Mouse (Mus musculus) splenic B cell, adult 2 months (primary cell): Measurements from ENCODE around the gene Slfn14.
A peak's percentile ranks its signal among the peaks of the same experiment; 100 is the strongest.
"Not testable (repeated sequence)": the region's sequence is repeated elsewhere in the genome, so short reads cannot be mapped to it uniquely, and the experiment has no call there.

Experiments used
- DNase-seq: peaks from one replicate; pipeline ENCODE4 v3.0.0-alpha.2; 2011; ENCODE audit warnings: low read depth, low spot score
- H3K27me3 ChIP-seq: 2 replicates; pipeline ENCODE4 v1.6.1; 2012; ENCODE audit warnings: mild to moderate bottlenecking, low read length, moderate library complexity, mixed read lengths; ENCODE audit not compliant: control insufficient read depth, poor library complexity, insufficient read depth, severe bottlenecking
- H3K36me3 ChIP-seq: 2 replicates; pipeline ENCODE4 v1.6.1; 2012; ENCODE audit warnings: mild to moderate bottlenecking, low read length, moderate library complexity, mixed read lengths; ENCODE audit not compliant: control insufficient read depth, poor library complexity, insufficient read depth, severe bottlenecking

The Slfn14 gene

DNA sequence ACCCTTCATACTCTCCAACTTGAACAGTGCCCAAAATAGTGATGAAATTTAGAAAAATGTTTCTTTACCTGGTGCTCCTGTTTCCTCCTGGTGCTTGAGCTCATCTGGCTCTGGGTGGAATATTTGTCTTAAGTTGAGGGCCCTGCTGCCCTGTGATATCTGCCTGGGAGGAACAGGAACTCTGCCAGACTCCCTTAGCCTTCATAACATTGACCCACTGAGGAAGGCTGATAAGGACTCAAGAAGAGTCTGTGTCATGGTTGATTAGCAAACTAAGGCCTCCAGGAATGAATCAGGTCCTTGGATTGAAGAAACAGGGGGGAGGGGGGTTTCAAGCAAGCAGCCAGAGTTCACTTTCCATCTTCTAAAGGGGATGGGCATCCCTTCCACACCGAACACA is at the start of gene Slfn14:
TSS of gene Slfn14 (minus strand) at position 161 of the 400 bp plus-strand sequence.
- DNase-seq = no peak
- Histone ChIP-seq H3K36me3 (no peaks in the 10 kb centered on the region), H3K27me3 (no peaks in the 10 kb centered on the region)

DNA sequence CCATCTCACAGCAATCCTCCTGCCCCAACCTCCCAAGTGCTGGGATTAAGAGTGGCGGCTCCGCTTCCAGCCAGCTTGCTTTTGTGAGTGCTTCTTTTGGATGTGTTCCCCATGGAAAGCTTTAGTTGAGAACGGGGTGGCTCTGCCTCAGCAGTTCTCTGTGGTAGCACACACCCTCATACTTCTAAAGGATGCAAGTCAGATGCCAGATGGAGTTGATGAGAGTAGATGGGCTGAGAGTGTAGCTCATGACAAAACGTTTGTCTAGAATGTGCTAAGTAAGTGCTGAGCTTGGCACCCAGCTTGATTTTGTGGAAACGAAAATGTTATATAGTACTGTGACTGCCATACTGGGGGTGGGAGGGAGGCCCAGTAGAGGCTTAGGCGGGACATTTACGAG is 49.3 kb upstream of the Slfn14 start:
- H3K36me3 ChIP-seq = peaks cover 28% of the 10 kb centered on the region
- DNase-seq = no peak
- no peaks in the 10 kb centered on the region for H3K27me3 ChIP-seq

DNA sequence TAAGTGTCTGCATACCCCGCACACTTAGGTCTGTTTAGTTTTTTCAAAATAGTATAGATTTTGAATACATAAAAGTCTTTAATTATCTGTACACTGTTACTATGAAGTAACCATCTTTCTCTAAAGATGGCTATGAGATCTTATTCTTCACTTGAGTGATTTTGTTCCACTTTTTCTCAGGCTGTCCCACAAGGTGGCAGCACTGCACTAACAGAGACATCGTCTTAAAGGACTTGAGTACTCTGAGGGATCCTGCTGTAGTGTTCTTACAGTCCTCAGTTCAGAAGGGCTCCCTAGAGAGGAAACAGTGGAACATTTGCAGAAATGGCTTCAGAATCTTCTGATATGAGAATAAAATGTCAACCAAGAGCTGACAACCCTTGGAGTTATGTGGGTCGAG is 40.9 kb upstream of the Slfn14 start:
- Histone ChIP-seq H3K36me3 (peaks cover 24% of the 10 kb centered on the region), H3K27me3 (no peaks in the 10 kb centered on the region)
- peak; percentile 82 for DNase-seq

DNA sequence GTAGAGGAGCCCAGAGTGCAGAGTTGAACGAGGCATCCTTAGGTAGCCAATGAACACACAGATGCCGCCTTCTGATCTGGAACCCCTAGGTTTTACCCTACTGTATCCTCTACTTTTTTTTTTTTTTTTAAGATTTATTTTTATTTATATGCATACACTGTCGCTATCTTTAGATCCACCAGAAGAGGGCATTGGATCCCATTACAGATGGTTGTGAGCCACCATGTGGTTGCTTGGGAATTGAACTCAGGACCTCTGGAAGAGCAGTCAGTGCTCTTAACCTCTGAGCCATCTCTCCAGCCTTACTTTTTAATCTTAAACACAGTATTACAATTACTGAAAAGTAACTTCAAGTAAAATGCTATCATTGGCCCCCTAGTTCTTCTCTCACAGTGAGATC is 40.2 kb upstream of the Slfn14 start:
- peak; percentile 14 for DNase-seq

DNA sequence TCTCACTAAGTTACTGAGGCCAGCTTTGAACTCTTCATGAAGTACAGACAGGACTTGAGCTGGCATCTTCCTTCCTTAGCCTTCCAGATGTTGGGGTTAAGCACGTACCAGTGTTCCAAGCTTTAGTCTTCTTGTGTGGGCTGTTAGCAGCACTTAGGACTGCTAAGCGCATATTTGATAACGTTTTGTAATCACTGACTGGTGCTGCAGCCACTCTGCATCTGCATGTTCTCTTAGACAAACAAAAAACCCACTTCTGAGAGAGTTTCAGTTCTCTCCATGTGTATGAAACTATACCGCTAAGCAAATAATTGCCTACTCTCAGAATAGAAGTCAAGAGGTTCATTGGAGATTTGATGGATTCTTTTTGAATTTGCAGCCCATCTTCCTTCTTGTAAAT is 32.5 kb upstream of the Slfn14 start:
- H3K27me3 ChIP-seq = no peaks in the 10 kb centered on the region
- H3K36me3 ChIP-seq = peaks cover 15% of the 10 kb centered on the region
- DNase-seq = no peak

More for the DNA sequence above, 40.2 kb upstream of the Slfn14 start:
- H3K36me3 ChIP-seq = peaks cover 24% of the 10 kb centered on the region
- H3K27me3 ChIP-seq = not testable (repeated sequence)

DNA sequence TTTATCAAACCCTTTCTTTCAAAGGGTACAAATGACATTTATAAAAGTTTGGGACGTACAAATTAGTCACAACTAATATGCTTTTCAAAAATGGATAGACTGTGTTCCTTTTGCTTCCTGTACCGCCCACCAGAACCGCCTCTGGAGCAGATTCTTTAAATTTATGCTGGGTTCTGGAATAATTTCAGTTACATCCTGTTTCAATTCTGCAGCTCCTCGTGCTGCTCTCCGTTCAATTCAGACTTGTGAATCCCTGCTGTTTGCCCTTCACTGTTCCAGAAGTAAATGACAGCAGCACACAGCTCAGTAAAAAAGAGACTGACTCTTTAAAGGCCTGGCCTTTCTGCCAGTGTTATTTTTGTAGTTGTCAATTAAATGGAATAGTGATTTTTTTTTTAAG is 25.9 kb upstream of the Slfn14 start:
- H3K27me3 ChIP-seq = no peaks in the 10 kb centered on the region
- no peak for DNase-seq

DNA sequence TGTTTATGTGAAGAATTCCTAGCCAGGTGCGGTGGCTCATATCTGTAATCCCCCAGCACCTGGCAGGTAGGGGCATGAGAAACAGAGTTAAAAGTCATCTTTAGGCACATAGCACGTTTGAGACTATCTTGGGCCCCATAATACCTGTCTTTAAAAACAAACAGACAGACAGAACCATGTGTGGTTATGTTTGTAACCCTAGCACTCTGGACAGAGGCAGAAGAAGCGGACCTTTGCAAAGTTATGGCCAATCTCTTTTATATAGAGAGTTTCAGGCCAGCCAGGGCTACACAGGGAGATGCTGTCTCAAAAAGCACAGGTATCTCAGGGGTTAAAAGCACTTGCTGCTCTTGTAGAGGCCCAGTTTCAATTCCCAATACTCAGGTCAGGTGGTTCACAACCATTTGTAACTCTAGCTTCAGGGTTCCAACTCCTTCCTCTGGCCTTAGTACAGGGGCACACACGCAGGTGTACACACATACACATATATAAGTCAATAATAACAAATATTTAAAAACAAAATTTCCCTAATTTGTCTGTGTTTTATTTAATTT is 20.3 kb upstream of the Slfn14 start:
- peak; percentile 48 for DNase-seq
- Histone ChIP-seq H3K27me3 (no peaks in the 10 kb centered on the region), H3K36me3 (peaks cover 6% of the 10 kb centered on the region; the same call in 1 of the 2 replicates)

More for the DNA sequence above, 25.9 kb upstream of the Slfn14 start:
- peaks cover 12% of the 10 kb centered on the region for H3K36me3 ChIP-seq

DNA sequence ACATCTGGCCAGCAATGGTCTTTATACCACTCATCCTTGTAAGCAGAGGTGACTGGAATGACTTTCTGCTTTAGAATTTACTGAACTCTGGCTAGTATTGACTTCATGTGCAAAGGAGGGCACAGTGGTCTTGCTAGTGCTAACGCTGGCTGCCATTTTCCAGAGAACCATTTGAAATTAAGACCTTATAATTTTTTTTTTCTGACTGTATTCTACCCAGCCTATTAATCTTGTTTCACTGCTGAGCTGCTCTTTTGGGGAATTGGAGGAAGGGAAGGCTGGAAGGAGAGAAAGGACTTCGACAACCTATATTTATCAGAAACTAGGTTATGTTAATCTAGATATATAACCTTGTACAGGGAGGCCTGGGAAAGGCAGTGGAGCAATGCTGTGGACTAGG is 18.0 kb upstream of the Slfn14 start:
- Histone ChIP-seq H3K36me3 (peaks cover 4% of the 10 kb centered on the region; the same call in 1 of the 2 replicates), H3K27me3 (no peaks in the 10 kb centered on the region)
- no peak for DNase-seq

DNA sequence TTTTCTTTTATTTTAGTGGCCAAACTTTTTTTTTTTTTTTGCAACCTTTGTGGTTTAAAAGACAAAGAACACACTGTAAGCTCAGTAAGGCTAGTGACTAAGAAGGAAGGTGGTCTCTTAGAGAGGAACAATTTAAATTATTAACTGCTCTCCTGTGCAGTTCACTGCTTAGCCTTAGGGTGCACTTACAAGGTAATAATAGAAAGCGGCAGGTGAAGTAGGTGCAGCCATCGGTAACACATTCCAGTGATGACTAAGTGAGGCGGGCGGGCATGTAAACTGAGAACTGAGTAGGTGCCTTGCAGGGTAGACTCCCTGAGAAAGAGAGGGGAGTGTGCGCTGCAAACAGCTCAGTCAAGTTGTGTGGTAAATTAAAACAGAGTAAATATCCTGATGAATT is 17.2 kb upstream of the Slfn14 start:
- Histone ChIP-seq H3K27me3 (no peaks in the 10 kb centered on the region), H3K36me3 (peaks cover 1% of the 10 kb centered on the region; the same call in 1 of the 2 replicates)
- no peak for DNase-seq

DNA sequence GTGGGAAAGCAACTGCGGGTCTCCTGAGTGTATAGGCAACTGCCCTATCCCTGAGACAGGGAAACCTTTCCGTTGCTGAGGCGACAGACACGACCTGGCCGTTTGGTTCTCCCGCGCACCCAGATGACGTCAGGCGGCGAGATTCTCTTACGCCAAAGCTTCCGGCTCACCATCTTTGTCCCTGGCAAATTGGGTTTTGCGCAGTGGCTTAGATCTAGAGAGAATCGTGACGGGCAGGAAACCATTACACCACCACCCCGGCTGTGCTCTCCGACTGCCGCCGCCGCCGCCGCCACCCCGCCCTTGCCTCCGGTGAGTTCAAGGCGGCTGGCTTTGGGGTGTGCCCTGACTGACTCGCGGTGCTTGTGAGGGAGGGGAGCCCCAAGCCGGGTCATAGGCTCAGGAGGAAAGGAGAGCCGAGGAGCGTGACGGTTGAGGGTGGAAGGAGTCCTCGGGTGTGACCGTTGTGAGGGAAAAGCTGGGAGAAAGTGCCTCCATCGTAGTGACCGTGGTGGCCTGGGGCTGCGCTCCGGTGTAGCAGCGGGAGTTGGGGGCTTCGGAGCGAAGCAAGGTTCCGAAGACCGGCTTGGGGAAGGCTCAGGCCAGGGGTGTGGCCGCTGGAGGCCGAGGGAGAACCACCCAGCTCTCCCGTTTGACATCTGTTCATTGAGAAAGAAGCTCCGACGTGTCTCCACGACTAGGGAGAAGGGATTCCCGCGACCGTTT is 16.2 kb upstream of the Slfn14 start, which contains the start of gene Pex12:
TSS of gene Pex12 (minus strand) at position 61 of the 726 bp plus-strand sequence.
- no peaks in the 10 kb centered on the region for H3K36me3 ChIP-seq
- peak; percentile 98 for DNase-seq
- H3K27me3 ChIP-seq = no peaks in the 10 kb centered on the region

DNA sequence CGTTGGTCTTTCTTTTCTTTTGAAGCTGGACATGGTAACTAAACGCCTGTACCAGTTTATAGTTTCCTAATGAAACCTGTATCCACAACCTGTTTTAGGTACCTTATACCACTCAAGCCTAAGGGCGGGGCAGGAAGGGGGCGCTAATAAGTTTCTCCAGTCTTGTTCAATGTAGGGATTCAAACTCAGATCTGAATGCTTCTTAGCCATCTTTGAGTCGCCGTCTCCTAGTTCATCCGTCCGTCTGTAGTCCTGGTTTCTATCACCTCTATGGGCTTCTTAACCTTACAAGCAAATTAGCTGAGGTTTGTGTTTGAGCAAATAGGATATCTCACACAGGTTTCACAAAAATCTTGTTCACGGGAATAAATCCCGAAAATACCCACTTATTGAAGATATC is 15.6 kb upstream of the Slfn14 start:
- DNase-seq = peak; percentile 53

DNA sequence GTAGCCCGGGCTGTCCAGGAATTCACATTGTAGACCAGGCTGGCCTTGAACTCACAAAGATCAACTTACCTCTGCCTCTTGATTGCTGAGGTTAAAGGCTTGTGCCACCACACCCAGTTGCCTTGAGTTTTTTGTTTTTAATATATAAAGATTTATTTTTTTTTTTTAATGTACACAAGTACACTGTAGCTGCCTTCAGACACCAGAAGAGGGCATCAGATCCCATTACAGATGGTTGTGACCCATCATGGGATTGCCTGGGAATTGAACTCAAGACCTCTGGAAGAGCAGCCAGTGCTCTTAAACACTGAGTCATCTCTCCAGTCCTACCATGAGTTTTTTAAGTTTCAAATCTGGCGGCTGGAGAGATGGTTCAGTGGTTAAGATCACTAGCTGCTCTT is 14.9 kb upstream of the Slfn14 start:
- no peak for DNase-seq
- H3K36me3 ChIP-seq = no peaks in the 10 kb centered on the region
- H3K27me3 ChIP-seq = no peaks in the 10 kb centered on the region

More for the DNA sequence above, 15.6 kb upstream of the Slfn14 start:
- Histone ChIP-seq H3K27me3 (no peaks in the 10 kb centered on the region), H3K36me3 (no peaks in the 10 kb centered on the region)

DNA sequence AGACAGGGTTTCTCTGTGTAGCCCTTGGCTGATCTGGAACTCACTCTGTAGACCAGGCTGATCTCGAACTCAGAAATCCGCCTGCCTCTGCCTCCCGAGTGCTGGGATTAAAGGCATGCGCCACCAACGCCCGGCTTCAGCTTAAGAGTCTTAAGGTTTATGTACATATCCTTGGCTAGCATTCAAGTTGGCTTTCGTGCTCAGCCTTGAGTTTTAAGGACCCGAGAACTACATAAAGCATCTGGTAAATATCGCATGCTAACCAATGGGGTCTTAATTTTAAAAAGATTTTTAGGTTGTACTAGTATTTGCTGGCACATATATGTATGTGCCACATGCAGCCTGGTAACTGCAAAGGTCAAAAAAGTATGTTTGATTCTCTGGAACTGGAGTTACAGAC is 13.2 kb upstream of the Slfn14 start:
- no peak for DNase-seq
- Histone ChIP-seq H3K27me3 (no peaks in the 10 kb centered on the region), H3K36me3 (peaks cover 5% of the 10 kb centered on the region; the same call in 1 of the 2 replicates)

DNA sequence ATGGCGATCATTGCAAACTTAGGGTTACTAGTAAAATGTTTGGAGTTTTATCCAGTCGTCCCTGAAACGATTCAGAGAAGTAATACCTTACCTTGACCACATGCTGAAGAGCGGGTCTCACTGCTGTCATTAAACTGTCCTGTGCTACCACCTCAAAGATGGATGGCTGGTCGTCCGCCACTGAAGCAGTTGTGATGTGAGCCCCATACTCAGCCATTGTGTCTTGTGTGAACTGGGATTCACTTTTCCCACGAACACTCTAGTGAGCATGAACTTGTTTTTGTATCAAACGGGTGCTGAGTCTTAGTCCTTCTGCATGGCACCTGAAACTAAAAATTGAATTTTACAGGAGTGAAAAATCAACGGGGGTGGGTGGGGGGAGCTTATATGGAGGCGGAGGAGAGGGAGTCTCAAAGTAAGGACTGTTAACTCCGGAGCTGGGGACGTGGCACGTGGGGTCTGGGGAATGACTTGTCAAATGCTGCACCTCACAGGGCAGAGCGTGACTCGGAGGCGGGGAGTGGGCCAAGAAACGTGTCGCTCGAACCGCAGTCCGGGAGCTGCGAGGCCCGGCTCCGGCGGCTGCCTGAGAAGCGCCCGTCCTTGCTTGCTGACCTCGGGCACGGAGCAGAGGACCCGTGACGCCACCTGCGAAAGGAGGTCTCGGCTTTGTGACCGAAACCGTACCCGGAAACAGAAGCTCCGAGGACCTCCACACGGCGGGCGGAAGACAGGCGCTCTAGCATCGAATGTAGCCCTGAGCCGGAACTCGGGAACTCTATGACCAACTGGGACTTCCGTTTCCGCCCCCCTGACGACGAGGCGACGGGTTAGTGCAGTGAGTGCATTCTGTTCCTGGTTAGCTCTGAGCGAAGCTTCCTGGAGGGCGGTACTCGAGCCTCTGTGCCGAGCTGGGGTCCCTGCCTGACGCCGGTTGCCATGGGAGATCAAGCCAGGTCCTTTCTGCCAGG is 12.0 kb upstream of the Slfn14 start, which contains the start of gene Ap2b1:
TSS of gene Ap2b1 (plus strand) at position 800 of the 971 bp plus-strand sequence.
- peak; percentile 96 for DNase-seq
- Histone ChIP-seq H3K27me3 (no peaks in the 10 kb centered on the region), H3K36me3 (peaks cover 6% of the 10 kb centered on the region; the same call in 1 of the 2 replicates)
